Mouse (Mus musculus): ENCODE measurements around the gene Ccdc144b. TPM values are rescaled to one million over a fixed set of nuclear protein-coding genes. Genes with fewer than 3 reads are reported as not detected.

The Ccdc144b gene
- 0.12 TPM in 1 of 2 replicates, not detected in the other for total RNA-seq (2017)

DNA sequence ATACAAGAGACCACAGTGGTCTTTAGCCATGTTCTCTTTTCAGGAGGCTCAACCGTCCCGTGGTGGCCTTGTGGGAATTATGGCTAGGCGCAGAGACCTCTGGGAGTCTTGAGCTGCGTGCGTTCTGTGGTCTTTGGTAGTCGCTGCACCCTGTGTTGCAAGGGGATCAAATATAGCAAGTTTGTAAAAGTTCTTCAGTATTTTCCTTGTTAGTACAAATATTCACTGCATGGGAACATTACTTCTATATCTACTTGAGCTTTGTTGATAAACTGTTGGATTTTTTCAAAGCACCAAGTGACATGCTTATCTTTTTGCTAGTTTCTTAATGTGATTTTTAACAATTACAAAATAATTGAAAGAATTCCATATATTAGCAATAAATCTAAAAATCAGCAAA, at the start of gene Ccdc144b:
TSS of gene Ccdc144b (minus strand) at position 101 of the 400 bp plus-strand sequence.
- no peak for ATAC-seq (ENCODE audit: extremely low read depth, insufficient number of reproducible peaks, low FRiP score, poor library complexity, severe bottlenecking)

DNA sequence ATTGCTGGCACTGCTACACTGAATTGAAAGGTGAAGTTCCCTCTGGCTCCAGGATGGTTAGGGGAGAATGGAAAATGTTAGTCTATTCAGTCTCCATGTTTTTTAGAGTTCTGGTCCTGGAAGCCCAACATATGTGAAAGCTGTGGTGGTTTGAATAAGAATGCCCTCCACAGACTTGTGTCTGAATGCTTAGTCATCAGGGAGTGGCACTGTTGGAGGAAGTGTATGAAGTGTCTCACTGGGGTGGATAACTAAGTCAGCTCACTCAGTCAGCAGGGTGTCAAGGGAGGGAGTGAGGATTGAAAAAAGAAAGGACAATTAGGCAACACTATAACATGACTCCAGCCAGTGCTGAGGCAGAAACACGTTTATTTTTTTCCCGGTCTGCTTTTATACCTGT, 42.0 kb upstream of the Ccdc144b start:
- ATAC-seq (ENCODE audit: extremely low read depth, insufficient number of reproducible peaks, low FRiP score, poor library complexity, severe bottlenecking), result no peak

DNA sequence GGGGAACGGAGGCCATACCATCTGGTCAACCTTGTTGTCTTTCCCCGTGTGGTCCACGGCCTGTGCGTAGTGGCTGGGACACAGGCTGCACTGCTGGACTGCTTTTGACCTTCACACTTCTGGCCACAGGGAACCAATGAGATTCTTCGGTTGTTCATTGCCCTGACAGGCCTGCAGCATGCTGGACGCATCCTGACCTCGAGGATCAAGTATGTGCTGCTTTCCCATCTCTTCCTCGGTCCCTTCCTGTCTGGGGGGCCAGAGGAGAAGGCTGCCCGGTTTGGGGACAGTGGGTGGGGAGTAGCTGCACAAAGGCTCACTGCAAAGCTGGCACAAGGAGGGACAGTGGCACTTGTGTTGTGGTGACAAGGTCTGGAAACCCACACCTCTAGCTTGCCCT, 34.2 kb upstream of the Ccdc144b start:
- ATAC-seq (ENCODE audit: extremely low read depth, insufficient number of reproducible peaks, low FRiP score, poor library complexity, severe bottlenecking), result no peak

DNA sequence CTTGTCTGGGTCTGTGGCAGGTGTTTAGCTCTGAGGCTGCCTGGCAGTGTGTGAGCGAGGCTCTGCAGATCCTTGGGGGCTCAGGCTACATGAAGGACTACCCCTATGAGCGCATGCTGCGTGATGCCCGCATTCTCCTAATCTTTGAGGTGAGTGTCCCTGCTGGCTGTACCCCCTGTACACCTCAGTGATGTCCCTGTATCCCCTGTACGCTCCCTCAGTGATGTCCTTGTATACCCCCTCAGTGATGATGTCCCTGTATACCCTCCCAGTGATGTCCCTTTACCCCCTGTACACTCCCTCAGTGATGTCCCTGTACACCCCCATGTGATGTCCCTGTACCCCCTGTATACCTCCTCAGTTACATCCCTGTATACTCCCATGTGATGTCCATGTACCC, 32.0 kb upstream of the Ccdc144b start:
- ATAC-seq (ENCODE audit: extremely low read depth, insufficient number of reproducible peaks, low FRiP score, poor library complexity, severe bottlenecking), result no peak

DNA sequence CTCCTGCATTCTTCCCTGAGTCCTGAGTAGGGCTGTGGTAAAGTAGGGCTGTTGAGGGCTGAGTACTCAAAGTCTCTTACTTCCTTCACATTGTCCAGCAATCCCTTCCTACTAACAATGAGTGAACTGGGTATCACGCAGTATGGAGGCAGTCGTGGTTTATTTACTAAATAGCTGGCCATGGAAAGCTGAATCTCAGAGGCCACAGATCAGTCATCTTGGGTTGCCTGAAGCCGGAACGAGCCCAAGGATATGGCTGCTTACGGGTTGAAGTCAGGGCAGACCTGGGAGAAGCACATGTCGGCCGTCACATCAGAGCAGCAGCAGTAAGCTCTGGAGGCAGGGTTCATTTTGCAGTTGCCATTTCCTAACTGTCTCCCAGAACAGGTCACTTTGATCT, 30.0 kb upstream of the Ccdc144b start:
- ATAC-seq (ENCODE audit: extremely low read depth, insufficient number of reproducible peaks, low FRiP score, poor library complexity, severe bottlenecking), result no peak

DNA sequence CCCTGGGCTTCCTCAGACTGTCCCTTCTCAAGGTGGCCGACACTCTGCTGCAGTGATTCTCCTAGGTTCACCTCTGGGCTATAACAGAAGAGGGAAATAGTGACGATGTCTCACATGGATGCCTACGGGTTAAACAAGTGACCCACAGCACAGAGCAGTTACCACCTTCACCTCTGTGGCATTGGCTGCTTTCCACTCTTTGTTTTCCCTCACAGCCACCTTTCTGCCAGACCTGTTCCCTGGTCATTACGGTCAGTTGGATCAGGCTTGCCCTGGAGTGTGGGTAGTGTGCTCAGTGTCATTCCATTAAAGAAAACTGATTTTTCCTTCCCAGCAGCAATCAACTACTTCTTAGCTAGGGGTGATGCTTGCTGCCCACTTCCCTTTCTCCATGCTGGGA, 29.5 kb upstream of the Ccdc144b start:
- no peak for ATAC-seq (ENCODE audit: extremely low read depth, insufficient number of reproducible peaks, low FRiP score, poor library complexity, severe bottlenecking)

DNA sequence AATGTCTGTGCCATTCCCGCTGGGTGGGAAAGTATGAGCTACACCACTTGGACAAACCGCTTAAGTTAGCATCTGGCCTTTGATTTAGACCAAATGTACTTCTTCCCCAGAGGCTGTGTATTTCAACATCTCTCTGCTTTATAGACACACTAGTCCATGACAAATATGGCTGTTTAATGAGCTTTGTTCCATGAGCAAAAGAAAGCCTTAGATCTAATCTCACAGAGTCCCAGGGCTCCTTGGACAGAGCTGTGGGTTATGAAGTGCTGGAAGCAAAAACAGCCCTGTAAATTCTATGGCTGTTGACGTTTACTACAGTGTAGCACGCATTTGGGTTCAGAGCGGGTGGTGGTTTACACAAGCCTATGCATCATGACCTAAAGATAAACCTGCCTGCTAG, 27.4 kb upstream of the Ccdc144b start:
- ATAC-seq (ENCODE audit: extremely low read depth, insufficient number of reproducible peaks, low FRiP score, poor library complexity, severe bottlenecking), result no peak

DNA sequence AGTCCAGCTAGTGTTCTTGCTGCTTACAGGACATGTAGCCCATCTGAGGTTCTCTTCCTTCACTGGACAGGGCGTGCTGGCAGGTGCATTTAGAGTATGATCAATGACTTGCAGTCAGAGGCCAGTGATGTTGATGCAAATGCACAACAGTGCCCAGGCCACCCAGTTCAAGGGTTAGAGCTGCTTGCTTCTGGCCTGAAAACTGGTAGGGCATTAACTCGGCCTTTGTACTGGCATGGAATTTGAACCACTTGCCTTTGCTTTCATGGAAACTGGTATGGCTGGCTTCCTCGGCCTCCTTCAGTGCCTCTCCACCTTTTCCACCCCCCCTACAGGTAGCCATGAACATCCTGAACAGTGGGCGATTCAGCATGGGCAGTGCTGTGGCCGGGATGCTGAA, 26.5 kb upstream of the Ccdc144b start:
- no peak for ATAC-seq (ENCODE audit: extremely low read depth, insufficient number of reproducible peaks, low FRiP score, poor library complexity, severe bottlenecking)

DNA sequence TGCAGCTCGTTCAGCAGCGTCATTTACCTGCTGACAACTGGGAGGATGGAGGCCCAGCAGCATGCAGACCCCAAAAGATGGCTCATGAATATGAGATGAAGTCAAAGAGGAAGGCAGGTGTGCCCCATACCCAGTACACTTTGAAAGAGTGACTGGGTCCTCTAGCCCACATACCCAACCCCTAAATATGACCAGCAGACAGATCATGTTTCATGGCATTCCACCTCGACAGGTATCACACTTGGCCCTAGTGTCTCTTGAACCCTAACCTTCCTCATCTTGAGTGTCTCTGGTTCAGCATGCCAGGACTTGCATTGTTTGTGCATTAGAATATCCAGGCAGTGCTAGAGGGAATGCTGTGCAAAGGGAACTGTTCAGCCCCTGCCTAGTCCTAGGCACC, 24.0 kb upstream of the Ccdc144b start:
- ATAC-seq (ENCODE audit: extremely low read depth, insufficient number of reproducible peaks, low FRiP score, poor library complexity, severe bottlenecking), result no peak

DNA sequence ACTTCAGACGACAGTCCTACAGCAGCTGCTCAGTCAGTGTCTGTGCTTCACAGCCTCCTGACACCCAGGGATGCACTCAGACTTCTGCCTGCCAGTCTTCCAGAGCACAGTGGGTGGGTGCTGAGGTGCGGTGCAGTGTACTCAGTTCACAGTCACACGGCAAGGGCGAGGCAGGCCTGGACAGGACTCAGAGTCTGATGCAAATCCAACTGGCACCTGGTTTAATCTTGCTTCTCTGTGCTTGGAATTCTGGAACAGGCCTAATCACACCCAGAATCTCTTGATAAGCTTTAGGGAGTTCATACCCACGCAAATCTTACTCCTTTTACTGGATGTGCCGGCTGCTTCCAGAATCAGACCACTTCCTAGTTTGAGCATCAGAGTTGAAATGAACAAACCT, 22.1 kb upstream of the Ccdc144b start:
- no peak for ATAC-seq (ENCODE audit: extremely low read depth, insufficient number of reproducible peaks, low FRiP score, poor library complexity, severe bottlenecking)

DNA sequence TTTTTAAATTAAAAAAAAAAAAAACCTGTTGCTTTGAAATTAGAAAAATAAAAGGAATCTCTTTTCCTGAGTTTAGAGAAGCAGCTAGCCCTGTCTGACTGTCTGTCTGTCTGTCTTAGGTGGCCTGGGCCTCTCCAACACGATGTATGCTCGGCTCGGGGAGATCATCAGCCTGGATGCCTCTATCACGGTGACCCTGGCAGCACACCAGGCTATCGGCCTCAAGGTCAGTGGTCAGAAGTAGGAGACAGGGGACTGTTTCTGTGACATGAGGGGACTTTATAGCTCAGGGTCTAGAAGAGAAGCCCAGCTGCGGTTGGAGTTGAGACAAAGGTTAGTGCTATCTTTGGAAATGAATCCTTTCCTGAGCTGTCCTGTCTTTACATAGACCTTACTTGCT, 20.9 kb upstream of the Ccdc144b start:
- no peak for ATAC-seq (ENCODE audit: extremely low read depth, insufficient number of reproducible peaks, low FRiP score, poor library complexity, severe bottlenecking)

DNA sequence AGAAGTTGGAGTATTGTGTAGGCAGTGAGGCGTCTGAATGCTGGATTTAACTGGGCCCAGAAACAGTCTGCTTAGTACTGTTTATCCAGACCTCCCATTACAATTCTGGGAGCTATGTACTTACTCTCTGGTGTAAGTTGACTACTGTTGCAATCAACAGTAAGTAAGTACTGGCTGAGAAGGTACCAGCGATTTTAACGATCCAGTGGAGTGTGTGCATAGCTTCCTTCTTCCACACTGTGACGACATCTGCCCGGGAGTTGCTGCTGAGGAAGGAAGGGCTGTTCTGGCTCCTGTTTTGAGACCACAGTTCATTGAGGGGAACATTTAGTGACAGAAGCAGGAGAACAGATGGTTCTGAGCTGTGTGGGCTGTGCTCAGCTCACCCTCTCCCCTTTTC, 17.7 kb upstream of the Ccdc144b start:
- ATAC-seq (ENCODE audit: extremely low read depth, insufficient number of reproducible peaks, low FRiP score, poor library complexity, severe bottlenecking), result no peak

DNA sequence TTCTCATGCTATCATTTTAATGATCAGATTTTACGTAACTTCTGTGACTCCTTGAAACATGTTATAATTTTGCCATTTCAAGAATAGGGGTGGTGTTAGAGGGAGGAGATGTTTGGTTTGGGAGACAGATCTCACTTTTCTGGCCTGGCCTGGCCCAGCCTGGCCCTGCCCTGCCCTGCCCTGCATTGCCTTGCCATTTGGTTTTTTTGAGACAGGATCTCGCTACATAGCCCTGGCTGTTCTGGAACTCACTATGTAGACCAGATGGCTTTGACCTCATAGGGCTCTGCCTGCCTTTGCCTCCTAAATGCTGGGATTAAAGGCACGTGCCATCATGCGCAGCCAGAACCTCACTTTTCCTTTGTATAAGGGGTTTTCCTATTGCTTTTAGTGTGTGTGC, 17.1 kb upstream of the Ccdc144b start:
- ATAC-seq (ENCODE audit: extremely low read depth, insufficient number of reproducible peaks, low FRiP score, poor library complexity, severe bottlenecking), result no peak

DNA sequence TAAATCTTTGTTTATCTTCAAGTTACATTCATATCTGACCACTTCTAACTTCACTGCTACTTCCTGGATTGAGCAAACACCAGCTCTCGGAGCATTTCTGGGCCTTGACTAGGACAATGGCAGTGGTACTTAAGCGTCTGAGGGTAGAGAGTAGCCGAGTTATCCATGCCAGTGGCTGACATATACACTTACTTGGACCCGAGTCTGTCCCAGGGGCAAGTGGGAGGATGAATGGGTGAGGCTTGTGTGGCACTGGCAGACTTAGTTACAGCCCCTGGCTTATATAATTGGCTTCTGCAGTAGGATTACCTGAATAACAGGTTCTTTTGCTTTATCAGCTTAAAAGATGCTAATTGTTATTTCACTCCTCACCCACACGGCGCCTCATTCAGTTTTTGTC, 14.4 kb upstream of the Ccdc144b start:
- no peak for ATAC-seq (ENCODE audit: extremely low read depth, insufficient number of reproducible peaks, low FRiP score, poor library complexity, severe bottlenecking)

DNA sequence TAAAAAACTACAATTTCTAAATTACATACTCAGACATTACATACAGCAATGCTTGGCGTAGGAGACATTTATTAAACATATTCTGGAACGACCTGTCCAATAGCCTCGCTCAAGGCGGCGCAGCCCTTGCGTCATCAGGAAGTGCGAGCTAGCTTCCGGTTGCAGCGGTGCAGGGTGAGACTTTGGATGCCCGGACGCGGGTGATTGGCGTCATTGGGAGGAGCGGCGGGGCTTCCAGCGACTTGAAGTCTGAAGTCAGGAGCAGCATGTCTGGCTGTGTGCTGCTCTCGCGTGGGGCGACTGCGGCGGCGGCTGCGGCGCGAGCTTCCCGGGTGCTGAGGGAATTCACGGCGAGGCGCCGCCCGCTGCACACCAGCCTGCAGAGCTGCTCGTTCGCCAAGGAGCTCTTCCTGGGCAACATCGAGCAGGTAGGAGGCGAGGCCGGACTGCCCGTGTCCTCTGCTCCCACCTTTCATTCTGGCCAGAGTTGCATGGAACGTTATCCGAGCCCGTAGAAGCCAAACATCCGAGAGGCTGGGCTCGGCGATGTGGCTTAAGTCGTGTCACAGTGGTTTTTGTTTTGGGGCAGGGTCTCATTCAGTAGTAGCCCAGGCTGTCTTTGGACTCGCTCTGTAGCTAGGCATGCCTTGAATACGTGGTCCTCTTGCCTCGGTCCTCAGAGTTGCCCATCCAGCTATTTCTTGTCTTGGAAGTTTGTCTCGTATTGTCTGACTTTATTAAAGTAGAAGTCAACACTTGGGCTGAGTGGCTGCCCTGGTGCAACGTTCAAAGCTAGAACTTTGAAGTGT, 12.7 kb upstream of the Ccdc144b start, which contains the start of gene Acad9:
TSS of gene Acad9 (plus strand) at position 137 of the 809 bp plus-strand sequence.
- ATAC-seq (ENCODE audit: extremely low read depth, insufficient number of reproducible peaks, low FRiP score, poor library complexity, severe bottlenecking), result peak; percentile 92

DNA sequence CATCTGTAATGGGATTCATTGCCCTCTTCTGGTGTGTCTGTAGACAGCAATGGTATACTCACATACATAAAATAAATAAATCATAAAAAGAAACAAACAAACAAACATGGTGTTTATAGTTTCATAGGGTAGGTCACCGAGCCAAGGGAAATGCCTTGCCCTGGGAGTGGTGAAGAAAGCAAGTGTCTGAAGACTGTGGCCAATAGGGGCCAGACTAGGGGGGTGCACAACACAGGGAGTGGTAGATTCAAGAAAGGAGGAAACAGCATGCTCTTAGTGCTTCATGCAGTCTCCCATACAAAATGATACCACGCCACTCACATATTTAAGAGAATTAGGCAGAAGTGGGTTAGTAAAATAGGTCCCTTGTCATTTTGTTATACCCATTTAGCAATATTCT, 11.8 kb upstream of the Ccdc144b start:
- ATAC-seq (ENCODE audit: extremely low read depth, insufficient number of reproducible peaks, low FRiP score, poor library complexity, severe bottlenecking), result no peak

DNA sequence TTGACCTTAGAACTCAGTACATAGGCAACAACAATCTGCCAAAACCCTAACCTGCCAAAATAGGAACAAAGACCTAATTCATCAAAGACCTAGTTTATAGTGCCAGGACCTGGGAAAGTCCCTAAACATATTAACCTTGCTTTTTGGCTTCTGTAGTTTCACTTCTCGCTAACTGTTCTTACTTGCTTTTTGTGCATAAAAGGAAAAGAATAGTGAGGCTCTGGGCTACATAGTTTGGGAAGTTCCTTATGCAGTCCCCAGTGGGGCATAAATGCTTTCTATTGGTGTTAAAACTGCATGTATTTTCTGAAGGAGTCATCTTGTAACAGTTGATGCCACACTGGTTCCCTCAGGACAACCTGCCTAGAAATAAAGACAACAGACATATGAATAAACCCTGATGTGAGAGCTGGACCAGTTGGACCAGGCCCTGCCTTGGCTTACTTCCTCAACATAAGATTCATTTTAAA, 11.3 kb upstream of the Ccdc144b start:
- ATAC-seq (ENCODE audit: extremely low read depth, insufficient number of reproducible peaks, low FRiP score, poor library complexity, severe bottlenecking), result peak; percentile 53; the same call in 1 of the 2 replicates

DNA sequence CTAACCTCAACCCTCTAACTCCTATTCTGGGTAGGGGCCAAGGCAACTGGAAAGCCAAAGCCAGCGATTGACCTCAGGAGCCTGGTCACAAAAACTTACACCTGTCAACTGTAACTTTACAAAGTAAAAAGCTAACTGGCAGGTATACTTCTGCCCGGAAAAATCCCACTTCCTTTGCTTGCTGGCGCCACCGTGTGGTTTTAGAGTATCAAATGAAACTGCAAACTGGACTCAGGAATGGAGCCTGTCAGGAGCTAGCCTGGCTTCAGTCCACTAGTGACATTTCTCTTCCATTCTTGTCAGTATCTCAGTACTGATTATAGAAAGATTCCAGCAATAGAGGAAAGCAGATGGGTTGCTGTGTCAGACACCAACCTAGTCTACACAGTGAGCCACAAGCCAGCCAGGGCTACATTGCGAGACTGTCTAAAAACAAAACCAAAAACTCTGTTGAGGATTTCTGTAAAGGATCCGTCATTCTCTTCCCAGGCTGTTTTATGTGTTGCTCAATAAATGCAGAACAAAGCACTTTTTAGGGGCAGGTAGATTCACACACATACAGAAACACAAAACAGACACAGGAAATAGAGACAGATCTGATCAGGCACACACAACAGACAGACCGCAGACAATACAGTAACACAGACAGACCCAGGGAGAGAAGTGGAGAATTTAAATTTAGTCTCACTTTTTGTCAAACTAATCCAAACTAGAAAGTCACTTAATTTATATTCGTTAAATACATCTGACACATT, 6.9 kb upstream of the Ccdc144b start:
- ATAC-seq (ENCODE audit: extremely low read depth, insufficient number of reproducible peaks, low FRiP score, poor library complexity, severe bottlenecking), result peak; percentile 59

DNA sequence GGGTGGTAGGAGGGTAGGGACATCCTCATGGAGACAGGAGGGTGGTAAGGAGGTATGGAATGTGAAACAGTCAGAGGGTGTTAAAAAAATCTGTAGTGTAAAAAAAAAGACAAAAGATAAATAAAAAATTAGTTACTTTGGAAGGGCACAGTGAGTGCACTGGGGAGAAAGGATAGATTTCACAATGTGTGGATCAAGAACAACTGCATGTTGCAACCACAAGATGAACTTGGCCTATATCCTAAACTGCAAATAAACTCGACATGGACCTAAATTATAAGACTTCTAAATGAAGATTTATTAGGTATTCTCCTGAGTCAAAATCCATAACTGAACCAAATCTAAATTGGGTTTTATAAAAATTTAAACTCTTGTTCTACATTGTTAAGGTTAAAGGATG, 4.2 kb downstream of the Ccdc144b start:
- no peak for ATAC-seq (ENCODE audit: extremely low read depth, insufficient number of reproducible peaks, low FRiP score, poor library complexity, severe bottlenecking)

DNA sequence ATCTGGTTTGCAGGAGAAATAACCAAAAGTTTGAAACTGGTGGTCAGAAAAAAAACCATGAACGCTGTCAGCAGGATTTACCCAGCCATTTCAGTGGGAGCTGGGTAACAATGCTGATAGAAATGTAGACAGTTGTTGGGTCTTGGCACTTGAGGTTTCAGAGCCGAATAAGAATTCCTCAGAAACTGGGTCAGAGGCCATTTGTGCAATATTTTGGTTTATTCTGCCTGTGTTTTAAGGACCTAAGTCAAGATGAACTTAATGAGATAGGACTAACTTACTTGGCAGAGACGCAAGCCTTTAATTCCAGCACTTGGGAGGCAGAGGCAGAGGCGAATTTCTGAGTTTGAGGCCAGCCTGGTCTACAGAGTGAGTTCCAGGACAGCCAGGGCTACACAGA, 8.3 kb downstream of the Ccdc144b start:
- no peak for ATAC-seq (ENCODE audit: extremely low read depth, insufficient number of reproducible peaks, low FRiP score, poor library complexity, severe bottlenecking)
